Mouse (Mus musculus): ENCODE data around the gene Mrpl55. TPM values are rescaled to one million over a fixed set of nuclear protein-coding genes. Genes with fewer than 3 reads are reported as not detected.
A peak's percentile ranks its signal among the peaks of the same experiment; 100 is the strongest.

Gene Mrpl55
- polyA plus RNA-seq, 1 experiment: 40.2 TPM

DNA sequence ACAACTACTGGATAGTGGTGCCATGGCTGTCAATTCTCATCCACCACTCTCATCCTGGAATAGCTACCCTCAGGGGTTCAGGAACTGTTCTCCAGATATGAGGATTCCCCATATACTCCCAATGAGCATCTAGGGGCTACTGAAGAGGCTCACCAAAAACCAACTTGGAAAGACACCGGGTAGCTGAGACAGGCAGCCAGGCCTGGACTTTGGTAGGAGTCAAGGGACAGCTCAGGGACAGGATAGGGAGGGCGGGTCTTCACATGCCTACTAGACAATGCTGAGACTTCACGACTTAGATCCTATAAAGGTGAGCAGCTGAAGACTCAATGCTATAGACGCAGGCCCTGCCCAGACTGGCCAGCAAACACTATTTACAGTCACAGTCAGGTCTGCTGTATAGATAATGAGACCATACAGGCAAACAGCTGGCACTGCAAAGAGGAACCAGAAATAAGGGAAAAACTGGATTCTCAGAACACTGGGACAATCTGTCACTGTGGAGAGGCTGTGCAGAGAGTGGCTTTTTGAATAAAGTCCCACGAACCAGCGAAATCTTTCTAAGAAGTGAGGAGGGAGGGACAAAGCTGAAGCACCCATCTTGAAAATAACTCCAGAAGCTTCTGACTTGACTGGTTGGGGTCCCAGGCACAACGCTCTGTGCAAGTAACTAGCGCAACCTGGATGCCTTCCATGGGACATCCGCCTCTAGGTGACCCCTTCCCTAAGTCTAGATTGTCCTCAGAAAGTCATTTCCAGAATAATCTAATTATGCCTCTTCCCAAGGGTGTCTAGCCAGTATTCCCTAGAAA lies 39.6 kb upstream of the Mrpl55 start:
- no peak for TF ChIP-seq CTCF (IDR thresholded peaks at IDR 0.05; ENCODE audit: borderline replicate concordance, control insufficient read depth, extremely low read depth, insufficient read depth, low read length, poor library complexity)
- TF ChIP-seq POLR2A (IDR thresholded peaks at IDR 0.05; ENCODE audit: control insufficient read depth, extremely low read depth, insufficient read depth, low read length, poor library complexity): no peak
- no peak for DNase-seq
- H3K4me1 ChIP-seq (replicated peaks; ENCODE audit: control insufficient read depth, insufficient read depth, low read length): peaks cover 11% of the 10 kb centered on the region
- no peak overlapping the region for H3K27ac ChIP-seq (ENCODE audit: control insufficient read depth, insufficient read depth, low read length)
- peak overlapping the region; percentile 19; the same call in 1 of the 2 replicates for H3K4me3 ChIP-seq (ENCODE audit: control insufficient read depth, insufficient read depth, low read length)
- peaks cover 4% of the 10 kb centered on the region; the same call in 1 of the 2 replicates for H3K36me3 ChIP-seq (ENCODE audit: control insufficient read depth, insufficient read depth, low read length)
- H3K27me3 ChIP-seq (ENCODE audit: control insufficient read depth, insufficient read depth, low read length): no peaks in the 10 kb centered on the region
- 52% methylated on average over 9 of the region's 9 CpGs for WGBS

DNA sequence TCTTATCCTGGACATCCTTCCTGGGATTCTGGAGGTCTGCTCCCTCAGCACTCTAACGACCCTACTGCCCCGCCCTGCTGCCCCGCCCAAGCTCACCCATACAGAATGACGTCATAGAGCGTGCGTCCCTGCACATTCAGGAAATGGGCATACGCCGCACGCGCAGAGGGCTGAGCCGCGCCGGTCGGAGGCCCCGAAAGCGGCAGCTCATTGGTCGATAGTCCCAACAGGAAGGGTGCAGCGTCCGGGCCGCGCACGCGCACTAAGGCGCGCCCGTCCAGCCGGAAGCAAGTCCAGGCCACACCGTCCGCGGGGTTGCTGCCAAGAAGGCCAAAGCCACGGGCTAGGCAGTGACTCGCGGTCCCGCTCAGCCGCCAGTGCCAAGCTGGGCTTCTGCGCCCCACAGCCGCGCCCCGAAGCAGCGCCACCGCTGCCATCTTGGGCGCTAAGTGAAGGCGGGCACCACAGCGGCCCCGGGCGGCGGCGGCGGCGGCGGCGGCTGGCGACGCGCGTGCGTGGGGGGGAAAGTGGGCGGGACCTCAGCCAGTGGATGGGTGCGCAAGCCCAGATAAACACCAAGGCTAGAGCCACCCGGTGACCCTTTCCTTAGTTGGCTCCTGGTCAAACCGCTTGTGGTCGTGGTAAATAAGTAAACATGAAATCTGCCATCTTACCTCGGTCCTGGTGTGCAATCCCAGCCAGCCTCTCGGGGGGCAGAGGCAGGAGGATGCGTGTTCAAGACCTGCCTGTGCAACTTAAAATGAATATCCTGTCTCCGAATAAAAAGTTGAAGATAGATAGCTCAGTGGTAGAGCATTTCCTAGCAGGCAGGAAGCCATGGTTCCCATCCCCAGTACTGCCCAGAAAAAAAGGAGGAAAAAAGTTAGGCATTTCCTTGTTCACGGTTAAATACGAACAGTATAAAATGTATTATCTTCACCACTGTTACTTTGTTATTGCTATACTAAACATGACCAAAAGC lies 38.7 kb upstream of the Mrpl55 start, which contains the start of gene Iba57:
Iba57 (minus strand) TSS at position 485 of the 982 bp plus-strand sequence.
- TF ChIP-seq POLR2A (IDR thresholded peaks at IDR 0.05; ENCODE audit: control insufficient read depth, extremely low read depth, insufficient read depth, low read length, poor library complexity): peak; percentile 83
- no peak; the same call in none of the 2 replicates for TF ChIP-seq CTCF (IDR thresholded peaks at IDR 0.05; ENCODE audit: borderline replicate concordance, control insufficient read depth, extremely low read depth, insufficient read depth, low read length, poor library complexity)
- Histone ChIP-seq H3K27ac (ENCODE audit: control insufficient read depth, insufficient read depth, low read length) (peak within 1 kb of the TSS; percentile 54), H3K4me3 (ENCODE audit: control insufficient read depth, insufficient read depth, low read length) (peak within 1 kb of the TSS; percentile 59), H3K27me3 (ENCODE audit: control insufficient read depth, insufficient read depth, low read length) (no peaks in the 10 kb centered on the region), H3K4me1 (replicated peaks; ENCODE audit: control insufficient read depth, insufficient read depth, low read length) (peaks cover 11% of the 10 kb centered on the region), H3K36me3 (ENCODE audit: control insufficient read depth, insufficient read depth, low read length) (no peaks in the 10 kb centered on the region)
- WGBS: 3% methylated on average over 68 of the region's 68 CpGs
- peak; percentile 95 for DNase-seq

GRCm38 (mm10) chr11:59164384-59164783 lies 37.9 kb upstream of the Mrpl55 start:
- H3K27me3 ChIP-seq (ENCODE audit: control insufficient read depth, insufficient read depth, low read length): no peaks in the 10 kb centered on the region
- TF ChIP-seq CTCF (IDR thresholded peaks at IDR 0.05; ENCODE audit: borderline replicate concordance, control insufficient read depth, extremely low read depth, insufficient read depth, low read length, poor library complexity): no peak
- TF ChIP-seq POLR2A (IDR thresholded peaks at IDR 0.05; ENCODE audit: control insufficient read depth, extremely low read depth, insufficient read depth, low read length, poor library complexity): no peak
- no peak for DNase-seq
- 81% methylated on average over 9 of the region's 9 CpGs for WGBS
- no peak overlapping the region for H3K4me3 ChIP-seq (ENCODE audit: control insufficient read depth, insufficient read depth, low read length)
- peaks cover 11% of the 10 kb centered on the region for H3K4me1 ChIP-seq (replicated peaks; ENCODE audit: control insufficient read depth, insufficient read depth, low read length)
- H3K36me3 ChIP-seq (ENCODE audit: control insufficient read depth, insufficient read depth, low read length): no peaks in the 10 kb centered on the region
- H3K27ac ChIP-seq (ENCODE audit: control insufficient read depth, insufficient read depth, low read length): no peak overlapping the region

DNA sequence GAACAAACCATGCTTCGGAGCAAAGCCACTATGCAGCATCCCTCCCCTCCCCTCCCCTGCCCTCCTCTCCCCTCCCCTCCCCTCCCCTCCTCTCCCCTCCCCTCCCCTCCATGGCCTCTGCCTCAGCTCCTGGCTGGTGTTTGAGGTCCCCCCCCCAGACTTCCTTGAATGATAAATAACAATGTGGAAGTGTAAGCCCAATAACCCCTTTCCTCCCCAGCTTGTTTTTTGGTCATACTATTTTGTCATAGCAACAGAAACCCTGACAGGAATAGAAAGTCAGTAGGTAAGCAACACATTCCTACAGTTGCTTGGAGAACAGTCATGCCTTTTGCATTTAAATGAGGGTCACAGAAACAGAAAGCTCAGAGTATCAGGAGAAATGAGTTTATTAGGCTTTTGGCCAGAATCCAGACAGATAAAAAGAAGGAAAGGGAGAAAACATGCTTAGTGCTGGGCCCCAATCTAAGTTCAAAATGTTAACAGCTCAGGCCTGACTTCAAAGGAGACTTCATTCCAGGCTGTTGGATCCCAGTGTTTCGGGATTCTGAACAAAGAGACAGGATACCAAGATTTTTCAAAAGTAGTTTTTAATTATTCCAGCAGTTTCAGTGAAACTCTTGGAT lies 36.6 kb upstream of the Mrpl55 start:
- Histone ChIP-seq H3K27ac (ENCODE audit: control insufficient read depth, insufficient read depth, low read length) (no peak overlapping the region), H3K36me3 (ENCODE audit: control insufficient read depth, insufficient read depth, low read length) (no peaks in the 10 kb centered on the region), H3K4me3 (ENCODE audit: control insufficient read depth, insufficient read depth, low read length) (no peak overlapping the region), H3K27me3 (ENCODE audit: control insufficient read depth, insufficient read depth, low read length) (no peaks in the 10 kb centered on the region), H3K4me1 (replicated peaks; ENCODE audit: control insufficient read depth, insufficient read depth, low read length) (peaks cover 11% of the 10 kb centered on the region)
- TF ChIP-seq POLR2A (IDR thresholded peaks at IDR 0.05; ENCODE audit: control insufficient read depth, extremely low read depth, insufficient read depth, low read length, poor library complexity) (no peak), CTCF (IDR thresholded peaks at IDR 0.05; ENCODE audit: borderline replicate concordance, control insufficient read depth, extremely low read depth, insufficient read depth, low read length, poor library complexity) (no peak)
- 85% methylated on average over 2 of the region's 2 CpGs for WGBS
- no peak for DNase-seq

- no peak for DNase-seq
- Histone ChIP-seq H3K36me3 (ENCODE audit: control insufficient read depth, insufficient read depth, low read length) (no peaks in the 10 kb centered on the region), H3K27ac (ENCODE audit: control insufficient read depth, insufficient read depth, low read length) (no peak overlapping the region), H3K4me3 (ENCODE audit: control insufficient read depth, insufficient read depth, low read length) (no peak overlapping the region), H3K4me1 (replicated peaks; ENCODE audit: control insufficient read depth, insufficient read depth, low read length) (no peaks in the 10 kb centered on the region), H3K27me3 (ENCODE audit: control insufficient read depth, insufficient read depth, low read length) (no peaks in the 10 kb centered on the region; the same call in 1 of the 2 replicates)
- WGBS: 92% methylated on average over 3 of the region's 3 CpGs
- TF ChIP-seq POLR2A (IDR thresholded peaks at IDR 0.05; ENCODE audit: control insufficient read depth, extremely low read depth, insufficient read depth, low read length, poor library complexity): no peak
- TF ChIP-seq CTCF (IDR thresholded peaks at IDR 0.05; ENCODE audit: borderline replicate concordance, control insufficient read depth, extremely low read depth, insufficient read depth, low read length, poor library complexity): no peak
Measured at GRCm38 (mm10) chr11:59169807-59170206, 32.5 kb upstream of the Mrpl55 start.

DNA sequence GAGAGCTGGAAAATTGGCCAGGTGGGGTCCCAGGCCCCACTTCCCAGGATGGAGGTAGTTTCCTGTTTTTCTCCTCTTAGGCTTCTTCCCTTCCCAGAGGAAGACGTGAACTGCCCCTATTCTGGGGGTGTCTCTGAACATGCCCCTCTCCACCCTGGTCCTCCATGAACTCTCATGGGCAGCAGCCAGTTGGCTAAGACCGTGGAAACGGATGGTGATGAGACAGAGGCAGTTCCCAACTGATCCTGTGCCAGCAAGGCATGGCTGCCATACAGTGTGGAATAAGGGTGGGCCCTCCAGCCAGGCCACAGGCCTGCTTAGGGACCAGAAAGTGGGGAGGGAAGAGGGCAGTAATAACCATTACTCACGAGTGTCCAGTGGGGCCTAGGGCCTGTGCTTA lies 31.7 kb upstream of the Mrpl55 start:
- Histone ChIP-seq H3K4me3 (ENCODE audit: control insufficient read depth, insufficient read depth, low read length) (no peak overlapping the region), H3K27me3 (ENCODE audit: control insufficient read depth, insufficient read depth, low read length) (no peaks in the 10 kb centered on the region; the same call in 1 of the 2 replicates)
- WGBS: 86% methylated on average over 4 of the region's 4 CpGs

More for the DNA sequence above, 31.7 kb upstream of the Mrpl55 start:
- Histone ChIP-seq H3K27ac (ENCODE audit: control insufficient read depth, insufficient read depth, low read length) (no peak overlapping the region), H3K36me3 (ENCODE audit: control insufficient read depth, insufficient read depth, low read length) (no peaks in the 10 kb centered on the region), H3K4me1 (replicated peaks; ENCODE audit: control insufficient read depth, insufficient read depth, low read length) (no peaks in the 10 kb centered on the region)
- TF ChIP-seq POLR2A (IDR thresholded peaks at IDR 0.05; ENCODE audit: control insufficient read depth, extremely low read depth, insufficient read depth, low read length, poor library complexity) (no peak), CTCF (IDR thresholded peaks at IDR 0.05; ENCODE audit: borderline replicate concordance, control insufficient read depth, extremely low read depth, insufficient read depth, low read length, poor library complexity) (no peak)
- DNase-seq: no peak
